Mouse (Mus musculus) kidney, embryonic 16.5 days (tissue): Measurements from ENCODE around the gene Actbl2. TPM values are rescaled to one million over a fixed set of nuclear protein-coding genes. Genes with fewer than 3 reads are reported as not detected.

Source experiments
- ATAC-seq: fragments of 200-750 bp; cut with Nextera tagmentation; 2 replicates; pipeline ENCODE4 v1.8.0; 2017; ENCODE audit warnings: moderate TSS enrichment; ENCODE audit not compliant: low FRiP score, low TSS enrichment
- H3K27ac ChIP-seq: fragments of 300-500 bp; sonication (generic); 2 replicates; pipeline ENCODE4 v1.5.1; 2014; ENCODE audit warnings: low read length
- H3K27me3 ChIP-seq: fragments of 300-500 bp; sonication (generic); 2 replicates; pipeline ENCODE4 v1.6.1; 2014; ENCODE audit warnings: low read length, control low read depth, mixed read lengths; ENCODE audit not compliant: insufficient read depth
- H3K36me3 ChIP-seq: fragments of 300-500 bp; sonication (generic); 2 replicates; pipeline ENCODE4 v1.6.1; 2014; ENCODE audit warnings: low read length, control low read depth, mixed read lengths; ENCODE audit not compliant: insufficient read depth
- H3K4me1 ChIP-seq: fragments of 300-500 bp; sonication (generic); 2 replicates; pipeline ENCODE4 v1.6.1; 2014; ENCODE audit warnings: low read length, control low read depth, mixed read lengths; ENCODE audit not compliant: insufficient read depth
- H3K4me2 ChIP-seq: fragments of 300-500 bp; sonication (generic); replicated peaks from 2 replicates; pipeline ENCODE4 v1.6.1; 2014; ENCODE audit warnings: low read depth, low read length
- H3K4me3 ChIP-seq: fragments of 300-500 bp; sonication (generic); 2 replicates; pipeline ENCODE4 v1.5.1; 2014; ENCODE audit warnings: mild to moderate bottlenecking, low read length
- H3K9ac ChIP-seq: fragments of 300-500 bp; sonication (generic); replicated peaks from 2 replicates; pipeline ENCODE4 v1.6.1; 2014; ENCODE audit warnings: low read length
- H3K9me3 ChIP-seq: fragments of 300-500 bp; sonication (generic); 2 replicates; pipeline ENCODE4 v1.6.1; 2016; ENCODE audit warnings: low read length, control low read depth
- WGBS: fragments of 180-500 bp; shearing (Covaris S2); extraction: QIAGEN DNeasy Blood & Tissue Kit; methylation state at CpG from one replicate; pipeline ENCODE4 v1.1.7; 2014; 5-methylcytosine and 5-hydroxymethylcytosine counted together
- polyA plus RNA-seq: library from polyadenylated mRNA; unstranded; fragments of >200 nt; fragmentation: Nextera tagmentation; extraction: Ambion mirVana; gene quantifications from 2 replicates; pipeline ENCODE4 v1.2.1, GENCODE M21; 2015

The Actbl2 gene
- polyA plus RNA-seq, 1 experiment from 2014 or later: not detected

DNA sequence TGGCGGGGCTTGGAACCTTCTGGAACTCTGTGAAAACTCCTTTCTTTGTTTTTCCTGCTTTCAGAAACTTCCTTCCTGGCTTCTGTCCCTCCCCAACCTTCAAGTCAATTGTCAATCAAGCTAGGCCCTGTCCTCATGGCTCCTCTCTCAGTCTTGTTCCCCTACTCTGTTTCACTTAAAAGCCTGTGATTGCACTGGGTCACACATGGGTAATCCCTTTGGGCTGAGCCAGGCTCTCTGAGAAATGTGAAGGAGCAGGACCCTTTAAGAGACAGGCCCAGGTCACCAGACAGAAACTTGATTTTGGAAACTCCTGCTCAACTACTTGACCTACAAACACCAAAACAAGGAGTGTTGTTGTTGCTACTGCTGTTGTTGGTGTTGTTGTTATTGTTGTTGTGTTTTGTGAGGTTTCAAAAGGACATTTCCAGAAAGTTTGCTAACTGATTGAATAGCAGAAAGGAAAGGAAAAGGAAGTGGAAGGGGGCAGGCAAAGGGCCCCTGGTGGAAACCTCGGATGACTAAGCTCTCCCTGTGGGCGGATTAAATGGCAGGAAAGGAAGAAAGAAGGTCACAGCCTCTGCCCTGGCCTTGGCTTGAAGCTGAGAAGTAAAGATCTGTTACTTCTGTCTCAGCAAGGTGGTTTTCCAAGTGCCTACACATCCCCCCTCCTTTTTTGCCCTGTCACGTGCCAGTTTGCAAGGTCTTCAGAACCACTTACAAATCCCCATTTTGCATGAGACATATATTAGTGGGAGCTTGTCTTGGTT is 10.6 kb downstream of the Actbl2 start:
- no peaks in the 10 kb centered on the region for H3K9me3 ChIP-seq
- no peak overlapping the region for H3K4me3 ChIP-seq
- WGBS: 29% methylated on average over 4 of the region's 4 CpGs
- H3K27ac ChIP-seq: no peak overlapping the region
- H3K4me2 ChIP-seq: no peak overlapping the region
- no peaks in the 10 kb centered on the region for H3K36me3 ChIP-seq
- H3K4me1 ChIP-seq: peaks cover 12% of the 10 kb centered on the region; the same call in 1 of the 2 replicates
- H3K27me3 ChIP-seq: no peaks in the 10 kb centered on the region
- no peak overlapping the region for H3K9ac ChIP-seq
- no peak for ATAC-seq

GRCm38 (mm10) chr13:111266855-111267254 is 12.0 kb downstream of the Actbl2 start:
- H3K27me3 ChIP-seq: no peaks in the 10 kb centered on the region
- no peak overlapping the region for H3K4me3 ChIP-seq
- peak overlapping the region; percentile 31; the same call in 1 of the 2 replicates for H3K27ac ChIP-seq
- H3K4me2 ChIP-seq: no peak overlapping the region
- no peaks in the 10 kb centered on the region for H3K9me3 ChIP-seq
- no peaks in the 10 kb centered on the region for H3K36me3 ChIP-seq
- H3K9ac ChIP-seq: no peak overlapping the region
- 70% methylated on average over 5 of the region's 5 CpGs for WGBS
- no peak for ATAC-seq
- peaks cover 12% of the 10 kb centered on the region; the same call in 1 of the 2 replicates for H3K4me1 ChIP-seq

- Histone ChIP-seq H3K27ac (no peak overlapping the region), H3K4me3 (no peak overlapping the region)
- 89% methylated on average over 5 of the region's 5 CpGs for WGBS
These were observed 14.2 kb downstream of the Actbl2 start for GRCm38 (mm10) chr13:111268992-111269391.

GRCm38 (mm10) chr13:111269789-111270335 is 15.0 kb downstream of the Actbl2 start:
- Histone ChIP-seq H3K4me3 (no peak overlapping the region), H3K9ac (no peak overlapping the region), H3K27ac (no peak overlapping the region), H3K9me3 (no peaks in the 10 kb centered on the region), H3K4me2 (no peak overlapping the region), H3K4me1 (peaks cover 12% of the 10 kb centered on the region; the same call in 1 of the 2 replicates), H3K27me3 (no peaks in the 10 kb centered on the region), H3K36me3 (no peaks in the 10 kb centered on the region)
- 61% methylated on average over 13 of the region's 13 CpGs for WGBS
- no peak for ATAC-seq

More at GRCm38 (mm10) chr13:111268992-111269391, 14.2 kb downstream of the Actbl2 start:
- peaks cover 12% of the 10 kb centered on the region; the same call in 1 of the 2 replicates for H3K4me1 ChIP-seq
- no peak overlapping the region for H3K9ac ChIP-seq
- H3K36me3 ChIP-seq: no peaks in the 10 kb centered on the region
- no peak for ATAC-seq
- no peak overlapping the region for H3K4me2 ChIP-seq
- H3K9me3 ChIP-seq: no peaks in the 10 kb centered on the region
- no peaks in the 10 kb centered on the region for H3K27me3 ChIP-seq

GRCm38 (mm10) chr13:111271868-111272267 is 17.1 kb downstream of the Actbl2 start:
- H3K4me1 ChIP-seq: peaks cover 5% of the 10 kb centered on the region; the same call in 1 of the 2 replicates
- no peak overlapping the region for H3K9ac ChIP-seq
- WGBS: 65% methylated on average over 8 of the region's 8 CpGs
- no peaks in the 10 kb centered on the region for H3K9me3 ChIP-seq
- no peaks in the 10 kb centered on the region for H3K27me3 ChIP-seq
- H3K36me3 ChIP-seq: no peaks in the 10 kb centered on the region
- ATAC-seq: no peak
- H3K4me3 ChIP-seq: no peak overlapping the region
- no peak overlapping the region for H3K27ac ChIP-seq
- no peak overlapping the region for H3K4me2 ChIP-seq

DNA sequence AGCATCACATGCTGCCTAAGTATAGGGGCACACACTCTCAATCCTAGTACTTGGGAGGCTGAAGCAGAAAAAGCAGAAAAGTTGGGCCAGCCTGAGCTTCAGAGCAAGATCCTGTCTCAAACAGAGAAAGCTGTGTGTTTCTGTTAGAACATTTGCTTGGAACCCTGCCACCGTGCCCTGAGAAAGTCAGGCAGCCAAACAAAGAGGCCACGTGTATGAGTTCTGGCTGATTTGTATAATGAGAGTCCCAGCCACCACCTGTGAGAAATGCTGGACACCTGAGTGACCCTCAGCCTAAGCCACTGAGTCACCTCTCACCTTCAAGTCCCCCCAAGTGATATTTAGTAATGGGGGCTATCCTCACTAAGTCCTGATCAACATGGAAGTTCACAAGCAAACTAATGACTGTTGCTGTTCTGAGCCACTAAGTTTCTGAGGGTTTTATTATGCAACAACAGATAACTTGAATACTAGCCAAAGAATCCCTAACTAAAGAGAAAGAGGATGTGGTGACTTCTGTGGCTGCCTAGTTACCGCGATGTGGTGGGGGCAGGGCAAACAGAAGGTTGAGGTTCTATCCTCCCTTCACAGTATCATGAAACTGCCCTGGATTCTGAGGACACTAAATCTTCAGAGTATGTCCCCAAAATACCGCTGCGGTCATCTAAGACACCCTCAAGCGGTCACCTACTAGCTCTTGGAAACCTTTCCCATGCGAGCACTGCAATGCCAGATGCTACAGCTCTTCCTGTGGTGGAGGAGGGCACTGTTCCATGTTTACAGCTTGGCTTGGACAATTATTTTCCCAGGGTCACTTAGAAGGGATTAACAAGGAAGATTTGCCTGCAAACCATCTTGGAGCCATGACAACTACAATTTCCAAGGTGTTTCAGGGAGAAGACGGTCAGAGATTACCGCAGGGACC is 31.9 kb downstream of the Actbl2 start:
- H3K27ac ChIP-seq: no peak overlapping the region
- H3K9me3 ChIP-seq: peaks cover 14% of the 10 kb centered on the region
- no peaks in the 10 kb centered on the region for H3K27me3 ChIP-seq
- H3K36me3 ChIP-seq: no peaks in the 10 kb centered on the region
- no peak for ATAC-seq
- H3K9ac ChIP-seq: no peak overlapping the region
- H3K4me3 ChIP-seq: no peak overlapping the region
- WGBS: 82% methylated on average over 10 of the region's 10 CpGs
- H3K4me2 ChIP-seq: no peak overlapping the region
- H3K4me1 ChIP-seq: peaks cover 7% of the 10 kb centered on the region; the same call in 1 of the 2 replicates

DNA sequence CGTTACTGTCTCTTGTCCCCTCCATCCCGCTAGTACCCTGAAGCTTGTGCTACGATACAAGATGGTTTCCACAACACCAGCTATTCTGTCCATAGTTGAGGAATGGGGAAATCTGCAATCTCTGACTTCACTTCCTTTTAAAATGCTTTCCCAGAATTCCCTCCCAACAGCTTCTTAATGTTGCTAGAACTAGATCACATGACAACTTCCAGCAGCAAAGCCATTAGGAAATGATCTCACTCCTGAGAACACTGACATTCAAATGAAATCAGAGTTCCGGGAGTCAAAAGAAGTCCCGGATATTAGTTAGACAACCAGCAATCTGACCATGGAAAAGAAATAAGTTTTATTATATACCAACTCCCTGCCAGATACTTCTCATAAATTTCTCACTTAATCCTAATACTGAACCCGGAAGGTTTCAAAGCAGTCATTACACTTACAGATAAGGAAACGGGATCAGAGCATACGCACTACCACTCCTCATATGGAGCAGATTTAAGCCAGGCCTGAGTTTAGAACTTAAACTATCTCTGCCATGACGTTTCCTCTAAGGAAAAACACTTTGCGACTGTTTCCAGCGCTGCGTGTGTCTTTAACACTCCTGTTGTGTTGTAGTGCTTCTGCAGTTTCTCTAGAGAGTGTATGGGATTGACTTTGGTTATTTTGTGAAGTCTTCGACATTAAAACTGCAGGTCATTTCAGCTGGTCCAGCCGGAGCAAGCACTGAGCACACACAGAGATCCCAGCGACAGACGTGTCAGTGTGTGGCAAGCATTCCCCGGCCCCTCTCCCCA is 36.5 kb downstream of the Actbl2 start:
- Histone ChIP-seq H3K4me3 (no peak overlapping the region), H3K27me3 (no peaks in the 10 kb centered on the region), H3K9ac (no peak overlapping the region), H3K4me2 (no peak overlapping the region), H3K27ac (peak overlapping the region; percentile 69), H3K9me3 (no peaks in the 10 kb centered on the region), H3K36me3 (no peaks in the 10 kb centered on the region), H3K4me1 (peaks cover 14% of the 10 kb centered on the region; the same call in 1 of the 2 replicates)
- peak; percentile 51; the same call in 1 of the 2 replicates for ATAC-seq
- 58% methylated on average over 17 of the region's 17 CpGs for WGBS

DNA sequence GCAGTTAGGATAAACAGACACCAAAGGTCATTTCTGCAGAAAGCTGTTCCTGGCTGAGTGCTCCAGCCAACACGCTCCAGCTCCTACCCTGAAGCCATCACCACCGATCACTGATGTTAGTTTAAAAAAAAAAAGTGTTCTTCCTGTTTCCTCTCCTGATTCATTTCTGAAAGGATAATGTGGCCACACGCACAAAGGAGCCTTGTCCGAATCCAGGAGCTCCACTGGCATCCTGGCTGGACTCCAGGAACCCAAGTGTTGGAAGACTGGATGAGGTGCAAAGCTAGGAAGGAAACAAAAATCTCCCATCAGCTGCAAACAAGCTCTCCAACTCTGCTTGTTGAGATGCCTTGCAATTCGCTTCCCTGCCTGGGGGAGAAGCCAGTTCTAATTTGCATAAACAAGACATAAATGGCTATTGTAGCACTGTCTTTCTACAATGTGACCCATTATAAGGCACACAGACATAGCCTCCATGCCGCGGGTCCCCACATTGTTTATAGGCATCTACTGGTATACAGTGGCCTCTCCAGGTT is 37.2 kb downstream of the Actbl2 start:
- H3K36me3 ChIP-seq: no peaks in the 10 kb centered on the region
- peak overlapping the region; percentile 69 for H3K27ac ChIP-seq
- peaks cover 14% of the 10 kb centered on the region; the same call in 1 of the 2 replicates for H3K4me1 ChIP-seq
- no peaks in the 10 kb centered on the region for H3K9me3 ChIP-seq
- ATAC-seq: peak; percentile 42; the same call in 1 of the 2 replicates
- H3K4me2 ChIP-seq: no peak overlapping the region
- 50% methylated on average over 7 of the region's 7 CpGs for WGBS
- no peak overlapping the region for H3K9ac ChIP-seq
- no peak overlapping the region for H3K4me3 ChIP-seq
- no peaks in the 10 kb centered on the region for H3K27me3 ChIP-seq

DNA sequence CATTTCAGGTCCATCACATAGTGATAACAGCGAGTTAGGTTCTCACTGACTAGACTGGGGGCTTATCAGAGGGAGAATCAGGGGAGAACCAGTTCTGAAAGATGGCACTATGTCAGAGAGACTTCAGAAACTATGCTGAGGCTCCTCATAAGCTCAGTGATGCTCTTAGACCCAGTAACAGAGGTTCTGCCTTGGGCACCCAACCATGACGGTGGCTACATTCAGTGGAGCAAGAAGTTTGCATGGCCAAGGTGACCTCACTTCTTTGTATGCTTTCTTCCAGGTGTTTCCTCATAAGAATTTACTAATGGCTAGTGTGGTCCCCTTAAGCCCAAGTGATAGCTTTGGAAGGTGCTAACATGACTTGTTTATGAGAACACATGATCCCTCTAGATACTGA is 38.7 kb downstream of the Actbl2 start:
- WGBS: 56% methylated on average over 2 of the region's 2 CpGs
- H3K4me2 ChIP-seq: no peak overlapping the region
- no peak overlapping the region for H3K9ac ChIP-seq

More for the DNA sequence above, 38.7 kb downstream of the Actbl2 start:
- Histone ChIP-seq H3K4me1 (peaks cover 14% of the 10 kb centered on the region; the same call in 1 of the 2 replicates), H3K4me3 (no peak overlapping the region), H3K9me3 (no peaks in the 10 kb centered on the region), H3K27me3 (no peaks in the 10 kb centered on the region), H3K36me3 (no peaks in the 10 kb centered on the region), H3K27ac (no peak overlapping the region)
- no peak; the same call in 1 of the 2 replicates for ATAC-seq
